Mouse (Mus musculus) right cerebral cortex, postnatal 25 days (tissue): ENCODE measurements around the gene Gna11.
A peak's percentile ranks its signal among the peaks of the same experiment; 100 is the strongest.

Source experiments
- DNase-seq: peaks from one replicate; pipeline ENCODE4 v3.0.0; 2022

Gene Gna11

DNA sequence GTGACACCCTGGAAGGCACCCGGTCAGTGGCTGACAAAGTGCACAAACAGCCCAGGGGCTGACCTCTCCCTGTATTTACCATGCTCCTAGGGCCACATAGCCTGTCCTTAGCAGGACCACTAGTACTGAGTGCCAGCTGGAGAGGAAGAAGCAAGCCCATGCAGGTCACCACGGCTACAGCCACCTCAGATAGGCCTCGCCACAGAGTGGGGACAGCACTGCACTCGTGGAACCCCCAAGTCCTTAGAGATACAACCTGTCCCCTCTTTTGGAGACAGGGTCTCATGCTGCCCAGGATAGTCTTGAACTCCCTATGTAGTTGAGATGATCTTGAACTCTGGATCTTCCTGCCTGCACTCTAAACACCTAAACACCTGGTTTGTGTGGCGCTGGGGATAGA, 3.6 kb downstream of the Gna11 start:
- no peak for DNase-seq

GRCm38 (mm10) chr10:81538321-81539048, 6.5 kb downstream of the Gna11 start:
- no peak for DNase-seq

DNA sequence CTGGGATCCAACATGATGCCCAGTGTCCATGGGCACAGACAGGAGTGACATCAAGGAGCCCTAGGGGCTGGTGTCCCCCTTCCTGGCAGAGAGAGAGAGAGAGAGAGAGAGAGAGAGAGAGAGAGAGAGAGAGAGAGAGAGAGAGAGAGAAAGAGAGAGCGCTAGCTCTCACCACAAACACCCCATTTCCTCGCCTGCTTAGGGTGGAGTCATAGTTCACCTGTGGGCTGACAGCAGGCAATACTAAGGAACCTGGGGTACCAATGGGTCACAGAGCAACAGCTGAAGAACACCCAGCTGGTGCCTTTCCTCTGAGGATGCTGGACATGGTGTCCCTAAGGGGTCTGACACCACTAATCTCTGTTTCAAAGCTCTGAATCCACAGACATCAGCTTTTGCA, 7.6 kb downstream of the Gna11 start:
- no peak for DNase-seq

DNA sequence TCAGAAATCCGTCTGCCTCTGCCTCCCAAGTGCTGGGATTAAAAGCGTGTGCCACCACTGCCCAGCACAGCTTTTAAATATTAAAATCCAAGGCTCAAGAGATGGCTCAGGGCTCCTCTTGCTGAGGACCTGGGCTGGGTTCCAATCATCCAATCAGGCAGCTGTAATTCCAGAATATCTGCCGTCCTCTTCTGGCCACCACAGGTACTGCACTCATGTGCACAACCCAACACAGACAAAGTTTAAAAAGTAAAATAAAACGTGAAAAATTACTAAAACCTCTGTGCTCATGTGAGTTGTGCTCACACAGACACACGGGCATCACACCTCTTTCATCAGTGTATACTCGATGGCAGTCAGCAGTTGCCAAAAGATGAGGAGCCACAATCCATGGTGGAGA, 8.3 kb downstream of the Gna11 start:
- DNase-seq, result no peak

DNA sequence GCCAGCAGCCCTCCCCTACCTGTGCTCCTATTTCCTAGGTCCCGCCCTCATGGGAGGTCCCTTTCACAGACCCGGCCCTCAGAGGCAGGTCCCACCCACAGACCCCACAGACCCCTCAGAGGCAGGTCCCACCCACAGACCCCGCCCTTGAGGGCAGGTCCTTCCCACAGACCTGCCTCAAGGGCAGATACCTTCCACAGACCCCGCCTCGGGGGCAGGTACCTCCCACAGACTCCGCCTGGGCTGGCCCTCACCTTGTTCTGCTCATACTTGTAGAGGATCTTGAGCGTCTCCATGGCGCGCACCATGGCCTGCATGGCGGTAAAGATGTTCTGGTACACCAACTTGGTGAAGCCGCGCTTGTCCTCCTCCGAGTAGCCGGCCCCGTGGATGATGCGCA, 10.2 kb downstream of the Gna11 start:
- DNase-seq, result no peak

GRCm38 (mm10) chr10:81526779-81527178, 18.2 kb downstream of the Gna11 start:
- DNase-seq, result peak; percentile 47

GRCm38 (mm10) chr10:81525017-81525694, 19.8 kb downstream of the Gna11 start:
- DNase-seq, result no peak

GRCm38 (mm10) chr10:81524051-81524605, 20.9 kb downstream of the Gna11 start, which contains the start of gene Gna15:
Gene Gna15, minus strand, starts transcription at chr10:81524225.
- no peak for DNase-seq

DNA sequence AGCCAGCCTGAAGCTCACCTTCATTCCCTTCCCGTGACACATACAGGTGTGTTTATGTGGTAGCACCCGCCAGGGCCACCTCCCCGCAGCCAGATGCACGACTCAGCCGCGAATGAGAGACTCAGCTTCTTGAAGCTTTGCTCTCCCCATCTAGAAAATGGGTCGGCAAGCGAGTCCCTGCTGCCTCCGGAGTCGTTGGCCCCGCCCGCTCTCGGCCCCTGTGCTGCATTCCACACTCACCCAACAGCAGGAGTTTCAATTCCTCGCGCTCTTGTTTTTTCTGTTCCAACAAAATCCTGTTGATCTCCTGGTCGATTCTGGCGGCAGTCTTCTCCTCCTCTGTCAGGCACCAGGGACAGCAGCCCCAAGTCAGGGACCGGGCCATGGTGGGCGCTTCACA, 21.4 kb downstream of the Gna11 start:
- DNase-seq, result no peak

DNA sequence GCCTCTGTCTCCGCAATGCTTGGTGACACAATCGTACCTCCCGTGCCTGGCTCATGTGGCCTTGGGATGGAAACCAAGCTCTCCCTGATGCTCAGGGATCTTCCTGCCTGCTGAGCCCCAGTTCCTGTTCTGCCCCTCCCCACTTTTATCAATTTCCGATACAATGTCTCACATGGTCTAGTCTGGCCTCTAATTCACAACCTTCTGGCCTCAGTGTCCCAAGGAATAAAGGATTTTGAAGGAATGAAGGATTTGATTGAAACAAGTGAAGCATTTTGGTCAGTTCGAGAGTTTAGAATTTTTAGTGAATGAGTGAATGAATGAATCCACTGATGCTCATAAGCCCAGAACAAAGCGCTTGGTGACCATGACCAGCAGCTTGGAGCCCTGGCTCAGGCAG, 21.8 kb downstream of the Gna11 start:
- DNase-seq, result no peak

GRCm38 (mm10) chr10:81519978-81520365, 25.0 kb downstream of the Gna11 start:
- no peak for DNase-seq

- no peak for DNase-seq
Measured at GRCm38 (mm10) chr10:81519227-81519977, 25.6 kb downstream of the Gna11 start.

GRCm38 (mm10) chr10:81518546-81518945, 26.4 kb downstream of the Gna11 start:
- no peak for DNase-seq

DNA sequence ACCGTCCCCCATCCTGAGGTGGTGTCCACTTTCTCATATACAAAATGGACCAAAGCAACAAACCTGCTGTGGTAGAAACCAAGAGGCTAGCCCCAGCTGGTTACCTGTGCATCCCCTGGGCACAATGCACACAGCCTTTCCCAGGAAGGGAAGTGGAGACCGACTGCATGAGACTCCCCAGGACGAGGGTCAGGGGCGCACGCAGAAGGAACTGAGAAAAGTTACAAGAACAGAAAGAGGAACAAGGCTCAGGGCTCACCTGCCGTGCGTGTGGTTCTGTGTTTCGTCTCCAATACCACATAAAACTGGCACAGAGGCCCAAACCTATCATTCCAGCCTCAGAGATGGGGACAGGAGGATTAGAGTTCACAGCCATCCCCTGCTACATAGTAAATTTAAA, 27.8 kb downstream of the Gna11 start:
- DNase-seq, result no peak

- no peak for DNase-seq
Measured at GRCm38 (mm10) chr10:81513798-81514197, 31.2 kb downstream of the Gna11 start.

GRCm38 (mm10) chr10:81510246-81510810, 34.7 kb downstream of the Gna11 start:
- no peak for DNase-seq

DNA sequence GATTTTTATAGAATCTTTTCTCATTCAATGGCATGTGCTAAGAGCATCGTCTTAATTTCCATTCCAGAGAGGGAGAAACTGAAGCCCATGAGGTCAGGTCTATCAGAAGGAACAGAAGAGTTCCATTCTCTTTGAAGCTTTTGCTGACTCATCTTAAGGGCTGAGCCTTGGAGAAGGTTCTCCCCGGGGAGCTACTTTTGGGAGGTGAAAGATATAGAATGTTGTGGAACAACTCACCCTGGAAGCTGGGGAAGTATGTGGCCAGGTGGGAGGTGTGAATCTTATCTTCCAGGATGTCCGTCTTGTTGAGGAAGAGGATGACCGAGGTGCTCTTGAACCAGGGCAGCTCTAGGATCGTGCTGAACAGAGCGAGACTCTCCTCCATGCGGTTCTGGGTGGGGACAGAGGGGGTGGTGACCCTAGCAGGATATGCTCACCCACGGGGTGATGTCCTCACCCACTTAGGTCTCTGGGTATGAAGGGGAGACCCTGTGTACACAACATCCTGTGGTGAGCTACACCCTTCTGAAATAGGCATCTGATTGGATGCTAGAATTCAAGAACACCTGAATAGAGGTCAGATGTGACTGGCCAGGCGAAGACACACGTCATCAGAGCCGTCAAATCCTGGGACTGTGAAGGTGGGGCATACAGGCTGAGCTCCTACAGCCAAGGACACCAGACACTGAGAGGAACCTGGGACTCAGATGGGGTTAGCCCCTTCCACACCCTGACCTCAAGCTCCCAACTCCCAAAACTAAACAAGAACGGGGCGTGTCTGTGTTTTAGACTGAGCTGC, 37.1 kb downstream of the Gna11 start:
- DNase-seq, result no peak

DNA sequence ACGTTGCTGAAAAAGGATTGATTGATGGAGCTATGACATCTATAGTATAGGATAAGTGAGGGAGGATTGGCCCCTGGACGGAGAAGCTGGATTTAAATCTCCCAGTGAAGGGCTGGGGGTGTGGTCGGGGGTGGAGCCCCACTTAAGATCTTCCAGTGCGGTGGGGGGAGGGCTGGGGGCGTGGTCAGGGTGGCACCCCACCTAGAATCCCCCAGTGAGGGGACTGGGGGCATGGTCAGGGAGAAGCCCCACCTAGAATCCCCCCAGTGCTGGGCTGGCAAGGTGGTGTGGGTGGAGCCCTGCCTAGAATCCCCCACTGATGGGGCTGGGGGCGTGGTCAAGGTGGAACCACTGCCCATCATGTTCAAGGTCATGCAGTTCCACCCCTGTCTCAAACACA, 37.9 kb downstream of the Gna11 start:
- no peak for DNase-seq

GRCm38 (mm10) chr10:81505016-81505664, 39.9 kb downstream of the Gna11 start:
- DNase-seq, result no peak

- peak; percentile 87 for DNase-seq
Measured at GRCm38 (mm10) chr10:81502658-81503057, 42.3 kb downstream of the Gna11 start.

DNA sequence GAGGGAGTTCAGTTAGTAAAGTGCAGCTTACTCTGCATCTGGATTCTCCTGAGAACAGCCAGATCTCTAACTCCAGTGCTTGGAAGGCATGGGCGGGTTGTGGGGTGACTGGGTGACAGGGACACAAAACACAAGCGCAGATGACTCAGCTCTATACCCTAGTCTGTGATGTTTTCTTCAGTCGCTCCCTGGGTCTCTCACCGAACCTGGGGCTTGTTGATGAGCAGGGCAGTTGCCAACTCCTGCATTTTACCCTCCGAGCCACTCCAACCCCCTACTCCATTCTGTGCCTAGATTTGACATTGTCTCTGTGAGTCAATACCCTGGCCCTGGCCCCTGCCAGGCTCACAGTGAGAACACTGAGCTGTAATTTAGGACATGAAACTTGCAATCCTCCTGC, 43.1 kb downstream of the Gna11 start:
- no peak for DNase-seq

DNA sequence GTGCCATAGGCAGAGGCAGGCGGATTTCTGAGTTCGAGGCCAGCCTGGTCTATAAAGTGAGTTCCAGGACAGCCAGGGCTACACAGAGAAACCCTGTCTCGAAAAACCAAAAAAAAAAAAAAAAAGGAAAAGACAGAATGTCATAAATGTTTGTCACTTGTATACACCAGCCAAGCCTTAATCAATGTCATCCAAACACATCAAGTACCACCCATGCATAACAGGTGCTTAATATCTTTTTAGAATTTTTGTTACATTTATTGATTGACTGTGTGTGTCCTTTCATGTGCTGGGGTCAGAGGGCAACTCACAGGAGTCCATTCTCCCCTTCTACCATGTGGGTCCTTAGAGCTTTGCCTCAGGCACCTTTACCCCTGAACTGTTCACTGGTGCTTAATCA, 45.0 kb downstream of the Gna11 start, which contains the start of gene S1pr4:
TSS of gene S1pr4 (minus strand) at position 101 of the 400 bp plus-strand sequence.
- no peak for DNase-seq
